In the genomic region with DNA sequence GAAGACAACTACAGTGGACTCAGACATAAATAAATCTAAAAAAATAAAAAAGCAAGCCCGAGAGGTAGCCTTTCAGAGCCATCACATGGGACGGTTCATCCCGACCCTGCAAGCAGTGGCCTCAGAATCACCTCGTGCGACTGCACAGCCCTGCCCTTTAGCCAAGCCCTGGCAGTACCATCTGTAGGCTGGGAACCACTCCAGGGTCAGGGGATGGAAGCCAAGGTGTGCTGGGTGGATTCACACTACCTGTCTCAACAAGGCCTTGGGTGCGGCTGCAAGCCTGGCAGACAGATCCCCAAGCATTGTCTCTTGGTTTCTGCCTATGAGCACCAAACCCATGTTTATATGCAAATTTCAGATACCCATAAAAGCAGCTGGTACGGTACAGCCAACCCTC, we compare ENCODE assay signal across 23 mouse cellular contexts.
DNase-seq lines count a peak whose midpoint lies in the region; ATAC-seq lines count a peak whose summit lies in the region.
"Had no signal": no experiment of that assay in that cellular context is flagged by ENCODE, and none has a peak within 500 bp of the region (broad histone marks: within the 10 kb centered on the region; RNA-seq: fewer than 3 reads in every experiment).

No protein-coding gene starts in this region.

- no peaks in the 10 kb centered on the region for H3K9me3 ChIP-seq in forebrain, embryonic 10.5 days
- no peaks in the 10 kb centered on the region for H3K9me3 ChIP-seq in forebrain, embryonic 14.5 days (replicated peaks; ENCODE audit: control insufficient read depth, low read length)
- H3K9me3 ChIP-seq in midbrain, embryonic 11.5 days (ENCODE audit: control insufficient read depth, low read length) = no peaks in the 10 kb centered on the region
- H3K9me3 ChIP-seq: forebrain, embryonic 15.5 days; hindbrain, embryonic 13.5 days; kidney, embryonic 15.5 days; lung, embryonic 15.5 days; midbrain, embryonic 12.5 days; neural tube, embryonic 13.5 days had no signal

- WGBS in forebrain, embryonic 10.5 days = 85% methylated on average over 7 of the region's 7 CpGs
- 87% methylated on average over 7 of the region's 7 CpGs for WGBS in forebrain, embryonic 14.5 days
- WGBS in midbrain, embryonic 11.5 days = 92% methylated on average over 7 of the region's 7 CpGs

- intact Hi-C loops in left cerebral cortex, postnatal 10 days (cut with DNase I) = no loop called here

- H3K4me1 ChIP-seq in forebrain, embryonic 10.5 days = peaks cover 69% of the 10 kb centered on the region
- H3K4me1 ChIP-seq in forebrain, embryonic 14.5 days (ENCODE audit: control insufficient read depth, insufficient read depth, low read length) = peaks cover 23% of the 10 kb centered on the region
- peaks cover 9% of the 10 kb centered on the region for H3K4me1 ChIP-seq in midbrain, embryonic 11.5 days (ENCODE audit: control insufficient read depth, insufficient read depth, low read length)
- H3K4me1 ChIP-seq: lung, embryonic 15.5 days had no signal

- no peak overlapping the region for H3K9ac ChIP-seq in forebrain, embryonic 14.5 days (ENCODE audit: low read length)
- H3K9ac ChIP-seq in midbrain, embryonic 11.5 days (ENCODE audit: low read length) = no peak overlapping the region
- H3K9ac ChIP-seq: forebrain, embryonic 15.5 days; hindbrain, embryonic 13.5 days; kidney, embryonic 15.5 days; lung, embryonic 15.5 days; midbrain, embryonic 12.5 days; neural tube, embryonic 13.5 days had no signal

- H3K27ac ChIP-seq in forebrain, embryonic 10.5 days = peak overlapping the region; percentile 72; the same call in 1 of the 2 replicates
- no peak overlapping the region for H3K27ac ChIP-seq in forebrain, embryonic 14.5 days (ENCODE audit: low read depth, low read length)
- no peak overlapping the region for H3K27ac ChIP-seq in midbrain, embryonic 11.5 days (ENCODE audit: low read depth, low read length)
- H3K27ac ChIP-seq: forebrain, embryonic 15.5 days; hindbrain, embryonic 13.5 days; lung, embryonic 15.5 days; midbrain, embryonic 12.5 days; neural tube, embryonic 13.5 days had no signal

- no peak overlapping the region for H3K4me3 ChIP-seq in forebrain, embryonic 10.5 days
- H3K4me3 ChIP-seq in forebrain, embryonic 14.5 days (ENCODE audit: low read depth, low read length) = no peak overlapping the region
- no peak overlapping the region for H3K4me3 ChIP-seq in midbrain, embryonic 11.5 days (ENCODE audit: low read depth, low read length)
- H3K4me3 ChIP-seq: forebrain, embryonic 15.5 days; hindbrain, embryonic 13.5 days; kidney, embryonic 15.5 days; lung, embryonic 15.5 days; midbrain, embryonic 12.5 days; neural tube, embryonic 13.5 days had no signal

- no peak for DNase-seq in forebrain, embryonic 10.5 days (ENCODE audit: extremely low spot score, low spot score)
- no peak for DNase-seq in forebrain, embryonic 14.5 days (ENCODE audit: low spot score)
- peak; percentile 65 for DNase-seq in cerebellum, adult 11 months
- DNase-seq in cerebellum, adult 9-10 months = peak; percentile 76
- peak; percentile 85 to 87 for DNase-seq in cerebellum, postnatal 36 days
- no peak for DNase-seq in midbrain, embryonic 11.5 days (ENCODE audit: low spot score, missing footprints)
- no peak for DNase-seq in left cerebral cortex, postnatal 10 days (ENCODE audit: extremely low spot score in 1 of 2, low spot score in 2 of 2)
- DNase-seq: adrenal gland, adult 2 months; adrenal gland, postnatal 36 days; gastrocnemius, postnatal 25 days; heart, adult 18-20 months; heart, postnatal 36 days; kidney, postnatal 25 days; liver had no signal

- no peak for ATAC-seq in forebrain, embryonic 14.5 days
- no peak for ATAC-seq in midbrain, embryonic 11.5 days (ENCODE audit: low FRiP score)
- ATAC-seq: activated CD4-positive, CD25-positive, alpha-beta regulatory T cell, adult 4 months; forebrain, embryonic 15.5 days; intestine, postnatal 0 days had no signal

- H3K27me3 ChIP-seq in forebrain, embryonic 10.5 days (ENCODE audit: poor library complexity, severe bottlenecking) = peaks cover 22% of the 10 kb centered on the region
- H3K27me3 ChIP-seq in forebrain, embryonic 14.5 days (replicated peaks; ENCODE audit: control insufficient read depth, insufficient read depth, low read length) = no peaks in the 10 kb centered on the region
- H3K27me3 ChIP-seq in midbrain, embryonic 11.5 days (ENCODE audit: control insufficient read depth, insufficient read depth, low read length) = no peaks in the 10 kb centered on the region; the same call in none of the 2 replicates
- H3K27me3 ChIP-seq: forebrain, embryonic 15.5 days; lung, embryonic 15.5 days had no signal

- no peak overlapping the region for H3K4me2 ChIP-seq in forebrain, embryonic 14.5 days (ENCODE audit: low read length)
- no peak overlapping the region for H3K4me2 ChIP-seq in midbrain, embryonic 11.5 days
- H3K4me2 ChIP-seq: forebrain, embryonic 15.5 days; heart, embryonic 11.5 days; hindbrain, embryonic 13.5 days; kidney, embryonic 15.5 days; lung, embryonic 15.5 days; midbrain, embryonic 12.5 days; neural tube, embryonic 13.5 days had no signal

- no peaks in the 10 kb centered on the region for H3K36me3 ChIP-seq in forebrain, embryonic 10.5 days (replicated peaks)
- no peaks in the 10 kb centered on the region for H3K36me3 ChIP-seq in forebrain, embryonic 14.5 days (ENCODE audit: control insufficient read depth, insufficient read depth, low read length)
- H3K36me3 ChIP-seq in midbrain, embryonic 11.5 days (ENCODE audit: control insufficient read depth, insufficient read depth, low read length) = no peaks in the 10 kb centered on the region
- H3K36me3 ChIP-seq: forebrain, embryonic 15.5 days; hindbrain, embryonic 13.5 days; kidney, embryonic 15.5 days; lung, embryonic 15.5 days; midbrain, embryonic 12.5 days; neural tube, embryonic 13.5 days had no signal

Comparison
In these comparisons a context has a peak if more than half of its experiments do, and no peak if none do; other contexts are left out.
1. DNase-seq: peak in cerebellum, adult 11 months (single experiment), cerebellum, adult 9-10 months (single experiment) and cerebellum, postnatal 36 days (2 of 2); none in forebrain, embryonic 10.5 days (single experiment), forebrain, embryonic 14.5 days (single experiment), midbrain, embryonic 11.5 days (single experiment) and left cerebral cortex, postnatal 10 days (0 of 2).